Mouse (Mus musculus) limb, embryonic 10.5 days (tissue): ENCODE data around the gene Slc22a12. TPM values are rescaled to one million over a fixed set of nuclear protein-coding genes. Genes with fewer than 3 reads are reported as not detected.
A peak's percentile ranks its signal among the peaks of the same experiment; 100 is the strongest.

Experiments
- DNase-seq: peaks from one replicate; pipeline ENCODE4 v3.0.0-alpha.2; 2017; ENCODE audit warnings: low spot score
- H3K27ac ChIP-seq: fragments of 300-500 bp; sonication (generic); 2 replicates; pipeline ENCODE4 v1.5.1; 2016; ENCODE audit warnings: mild to moderate bottlenecking
- H3K27me3 ChIP-seq: fragments of 300-500 bp; sonication (generic); 2 replicates; pipeline ENCODE4 v1.6.1; 2016; ENCODE audit warnings: low read depth, mild to moderate bottlenecking; ENCODE audit not compliant: poor library complexity, severe bottlenecking
- H3K36me3 ChIP-seq: fragments of 300-500 bp; sonication (generic); 2 replicates; pipeline ENCODE4 v1.6.1; 2016; ENCODE audit warnings: mild to moderate bottlenecking, moderate library complexity
- H3K4me1 ChIP-seq: fragments of 300-500 bp; sonication (generic); 2 replicates; pipeline ENCODE4 v1.6.1; 2016
- H3K4me3 ChIP-seq: fragments of 300-500 bp; sonication (generic); 2 replicates; pipeline ENCODE4 v1.5.1; 2016; ENCODE audit warnings: mild to moderate bottlenecking, moderate library complexity
- H3K9me3 ChIP-seq: fragments of 300-500 bp; sonication (generic); replicated peaks from 2 replicates; pipeline ENCODE4 v1.6.1; 2016; ENCODE audit warnings: mild to moderate bottlenecking
- WGBS: fragments of 180-500 bp; shearing (Covaris S2); methylation state at CpG from one replicate; pipeline ENCODE4 v1.1.7; 2016; 5-methylcytosine and 5-hydroxymethylcytosine counted together
- microRNA-seq: library from miRNA; unstranded; fragments of <30 nt; microRNA quantifications from one replicate; pipeline ENCODE4, GENCODE M21; 2017
- polyA plus RNA-seq: library from polyadenylated mRNA; unstranded; fragments of >200 nt; fragmentation: Nextera tagmentation; extraction: Ambion mirVana; gene quantifications from 2 replicates; pipeline ENCODE4 v1.2.1, GENCODE M21; 2016

Gene Slc22a12
- polyA plus RNA-seq, 1 experiment from 2014 or later = not detected

DNA sequence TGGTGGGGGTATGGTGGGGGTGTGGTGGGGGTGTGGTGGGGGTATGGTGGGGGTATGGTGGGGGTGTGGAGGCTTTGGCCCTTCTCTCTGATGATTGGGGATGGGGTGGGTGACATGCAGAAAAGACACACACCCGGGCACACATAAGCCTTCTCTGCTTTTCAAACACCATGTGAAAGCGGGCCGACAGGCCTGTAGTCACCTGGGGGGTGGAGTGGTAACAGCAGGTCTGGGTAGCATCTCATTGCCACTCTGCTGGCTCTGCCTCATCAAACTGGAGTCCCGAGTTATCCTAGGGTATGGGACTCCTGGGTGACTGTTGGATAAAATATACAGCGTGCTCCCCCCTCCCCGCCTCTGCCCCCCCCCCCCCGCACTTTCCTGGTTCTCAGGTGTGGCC, 48.8 kb downstream of the Slc22a12 start:
- DNase-seq = no peak
- Histone ChIP-seq H3K27me3 (peaks cover 88% of the 10 kb centered on the region), H3K9me3 (no peaks in the 10 kb centered on the region), H3K36me3 (no peaks in the 10 kb centered on the region), H3K4me1 (peaks cover 21% of the 10 kb centered on the region), H3K4me3 (no peak overlapping the region), H3K27ac (no peak overlapping the region)
- WGBS = 64% methylated on average over 6 of the region's 7 CpGs

DNA sequence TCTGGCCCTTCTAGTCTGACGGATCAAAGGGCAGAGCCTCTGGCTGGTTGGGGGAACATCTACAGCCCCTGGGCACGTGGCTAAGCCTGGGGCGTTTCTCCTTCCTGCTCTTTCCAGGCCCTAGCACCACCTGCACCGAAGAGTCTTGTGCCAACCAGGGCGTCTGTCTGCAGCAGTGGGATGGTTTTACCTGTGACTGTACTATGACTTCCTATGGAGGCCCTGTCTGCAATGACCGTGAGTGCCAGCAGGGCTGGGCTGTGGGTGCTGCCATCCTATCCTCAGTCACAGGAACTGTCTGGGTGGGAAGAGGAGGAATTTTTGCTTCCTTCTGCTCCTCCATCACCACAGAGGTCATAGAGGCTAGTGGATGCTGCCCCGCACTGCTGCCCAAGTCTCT, 49.6 kb downstream of the Slc22a12 start:
- H3K27ac ChIP-seq = no peak overlapping the region
- H3K36me3 ChIP-seq = no peaks in the 10 kb centered on the region
- WGBS = 75% methylated on average over 7 of the region's 7 CpGs
- no peaks in the 10 kb centered on the region for H3K9me3 ChIP-seq
- H3K4me3 ChIP-seq = no peak overlapping the region
- no peak for DNase-seq
- peaks cover 19% of the 10 kb centered on the region for H3K4me1 ChIP-seq
- peaks cover 84% of the 10 kb centered on the region for H3K27me3 ChIP-seq

GRCm38 (mm10) chr19:6492124-6492523, 50.7 kb downstream of the Slc22a12 start:
- Histone ChIP-seq H3K4me1 (peaks cover 8% of the 10 kb centered on the region), H3K9me3 (no peaks in the 10 kb centered on the region), H3K27me3 (peaks cover 82% of the 10 kb centered on the region), H3K27ac (no peak overlapping the region), H3K4me3 (no peak overlapping the region), H3K36me3 (no peaks in the 10 kb centered on the region)
- peak; percentile 69 for DNase-seq
- WGBS = 23% methylated on average over 12 of the region's 12 CpGs

DNA sequence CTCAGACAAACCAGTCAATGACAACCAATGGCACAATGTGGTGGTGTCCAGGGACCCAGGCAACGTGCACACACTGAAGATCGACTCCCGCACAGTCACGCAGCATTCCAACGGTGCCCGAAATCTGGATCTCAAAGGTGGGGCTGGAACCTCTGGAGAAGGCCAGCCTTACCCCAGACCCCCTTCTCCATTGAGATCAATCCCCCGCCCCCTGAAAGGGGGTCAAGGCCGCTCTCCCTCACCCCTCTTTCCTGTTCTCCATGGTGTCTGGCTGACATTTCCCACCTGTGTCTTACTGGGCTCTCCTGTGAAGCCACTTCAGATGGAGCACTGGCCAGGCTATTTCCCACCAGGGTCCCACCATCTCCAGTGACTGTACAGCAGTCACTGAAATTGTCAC, 51.3 kb downstream of the Slc22a12 start:
- Histone ChIP-seq H3K27me3 (peaks cover 78% of the 10 kb centered on the region), H3K36me3 (no peaks in the 10 kb centered on the region), H3K4me1 (peaks cover 5% of the 10 kb centered on the region; the same call in 1 of the 2 replicates), H3K27ac (no peak overlapping the region), H3K9me3 (no peaks in the 10 kb centered on the region), H3K4me3 (no peak overlapping the region)
- 85% methylated on average over 8 of the region's 8 CpGs for WGBS
- DNase-seq = no peak

- 1% methylated on average over 4 of the region's 4 CpGs for WGBS
- no peaks in the 10 kb centered on the region for H3K9me3 ChIP-seq
- no peak overlapping the region for H3K27ac ChIP-seq
- DNase-seq = peak; percentile 90
- H3K27me3 ChIP-seq = peaks cover 60% of the 10 kb centered on the region
- no peaks in the 10 kb centered on the region for H3K4me1 ChIP-seq
- H3K36me3 ChIP-seq = no peaks in the 10 kb centered on the region
- no peak overlapping the region for H3K4me3 ChIP-seq
Measured at GRCm38 (mm10) chr19:6489030-6489429, 53.8 kb downstream of the Slc22a12 start.

Small RNAs within 50 kb of the gene (microRNA-seq; reads per million reads assigned to microRNA genes)
- gene Gm26460 = not detected

Other genes starting within 250 kb of the Slc22a12 start
- 0.15 and 0.38 TPM in 2 replicates for gene Cdc42bpg, start 236.6 kb downstream of the Slc22a12 start, polyA plus RNA-seq
- 118 and 120 TPM in 2 replicates for gene Men1, start 208.1 kb downstream of the Slc22a12 start, polyA plus RNA-seq
- gene Map4k2, start 201.9 kb downstream of the Slc22a12 start, polyA plus RNA-seq = 10.4 and 15.2 TPM in 2 replicates
- 193 and 206 TPM in 2 replicates for gene Sf1, start 179.3 kb downstream of the Slc22a12 start, polyA plus RNA-seq
- gene Pygm, start 158.6 kb downstream of the Slc22a12 start, polyA plus RNA-seq = 2.5 and 3.0 TPM in 2 replicates
- 14.6 and 16.7 TPM in 2 replicates for gene Rasgrp2, start 143.7 kb downstream of the Slc22a12 start, polyA plus RNA-seq
- gene Nrxn2, start 124.3 kb downstream of the Slc22a12 start, polyA plus RNA-seq = 0.78 and 1.5 TPM in 2 replicates